In the genomic region with DNA sequence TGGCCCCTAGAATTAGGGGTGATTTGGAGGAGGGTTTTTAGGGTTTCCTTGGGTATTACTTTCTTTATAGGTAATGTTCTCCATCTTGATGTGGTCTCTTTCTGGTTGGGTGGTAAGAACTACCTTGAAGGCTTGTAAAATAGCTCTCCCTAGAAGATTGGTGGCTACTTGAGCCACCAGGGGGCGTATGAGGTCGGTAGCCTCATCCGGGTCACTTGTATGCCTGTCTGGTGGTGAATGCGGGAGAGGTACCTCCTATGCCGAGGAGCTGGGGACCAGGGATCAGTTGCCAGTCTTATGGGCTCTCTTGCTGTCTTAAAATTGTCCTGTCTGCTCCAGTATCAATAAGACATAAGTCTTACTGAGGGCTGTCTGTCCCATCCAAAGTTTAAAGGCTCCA, we compare ENCODE assay signal across 8 mouse cellular contexts. TPM values are rescaled to one million over a fixed set of nuclear protein-coding genes. Genes with fewer than 3 reads are reported as not detected.
DNase-seq lines count a peak whose midpoint lies in the region; ATAC-seq lines count a peak whose summit lies in the region.

No protein-coding gene starts in this region.

- no peak overlapping the region for H3K4me2 ChIP-seq in heart, embryonic 12.5 days

- peaks cover 28% of the 10 kb centered on the region for H3K27me3 ChIP-seq in heart, embryonic 12.5 days (replicated peaks)

- ATAC-seq in heart, embryonic 12.5 days (ENCODE audit: insufficient number of reproducible peaks, low FRiP score) = no peak
- 0 out of 2 replicates have a peak, but pooled peaks have one; percentile 33 for ATAC-seq in erythroblast, adult 5-6 weeks (replicated peaks; ENCODE audit: low FRiP score, poor library complexity, severe bottlenecking)

- 0 out of 2 replicates have a peak, but pooled peaks cover 10% of the 10 kb centered on the region for H3K4me1 ChIP-seq in heart, embryonic 12.5 days (replicated peaks)

- H3K27ac ChIP-seq in heart, embryonic 12.5 days (ENCODE audit: poor library complexity, severe bottlenecking) = no peak overlapping the region

- no peaks in the 10 kb centered on the region for H3K36me3 ChIP-seq in heart, embryonic 12.5 days

- peak; percentile 58 to 78 for DNase-seq in heart, adult 18-20 months
- peak; percentile 66 for DNase-seq in urinary bladder, postnatal 14 days (ENCODE audit: low spot score)
- DNase-seq in urinary bladder, postnatal 10 days (ENCODE audit: low spot score) = no peak
- peak; percentile 53 to 71 for DNase-seq in lung, adult 18-20 months
- DNase-seq in thymus, postnatal 36 days = peak; percentile 50 to 55
- no peak for DNase-seq in left cerebral cortex, adult 8-10 months (ENCODE audit: low spot score in 2 of 2)

- no peak overlapping the region for H3K9ac ChIP-seq in heart, embryonic 12.5 days

- WGBS in heart, embryonic 12.5 days = 20% methylated on average over 5 of the region's 5 CpGs

- H3K9me3 ChIP-seq in heart, embryonic 12.5 days (replicated peaks) = no peaks in the 10 kb centered on the region

- no peak overlapping the region for H3K4me3 ChIP-seq in heart, embryonic 12.5 days

RNA-seq across cellular contexts. Expression of a gene that starts 7.2 kb away (rescaled TPM):
- total RNA-seq in heart, adult 18-20 months (2021) = 1 to 10 TPM; 1.4 to 2.0 TPM
- polyA plus RNA-seq in heart, embryonic 12.5 days (2016; fragmentation: Nextera tagmentation; extraction: Ambion mirVana) = 1.0 and 1.1 TPM in 2 replicates
- not detected in 2 replicates for total RNA-seq in erythroblast, adult 5-6 weeks (2015; ENCODE audit: low replicate concordance)
- 0.60 TPM in 1 of 2 replicates, not detected in the other for total RNA-seq in erythroblast, adult 5-6 weeks (2017; ENCODE audit: low replicate concordance)
- not detected for total RNA-seq in left cerebral cortex, adult 8-10 months (2022)

RNA-seq across cellular contexts. Expression of a gene that starts 9.1 kb away (rescaled TPM):
- 1 to 10 TPM; 1.6 to 2.5 TPM for total RNA-seq in heart, adult 18-20 months (2021)
- polyA plus RNA-seq in heart, embryonic 12.5 days (2016; fragmentation: Nextera tagmentation; extraction: Ambion mirVana) = 0.65 and 0.71 TPM in 2 replicates
- total RNA-seq in erythroblast, adult 5-6 weeks (2015; ENCODE audit: low replicate concordance) = 5.4 and 9.0 TPM in 2 replicates
- 0.98 and 2.3 TPM in 2 replicates for total RNA-seq in erythroblast, adult 5-6 weeks (2017; ENCODE audit: low replicate concordance)
- total RNA-seq in left cerebral cortex, adult 8-10 months (2022) = 1 to 10 TPM in 1 of 4 experiments, under 1 TPM in 3; 0.55 to 1.3 (median 0.87) TPM

RNA-seq across cellular contexts. Expression of a gene that starts 16.4 kb away (rescaled TPM):
- 10 to 100 TPM; 29.9 to 35.7 TPM for total RNA-seq in heart, adult 18-20 months (2021)
- polyA plus RNA-seq in heart, embryonic 12.5 days (2016; fragmentation: Nextera tagmentation; extraction: Ambion mirVana) = 76.0 and 78.6 TPM in 2 replicates
- 6.3 and 10.9 TPM in 2 replicates for total RNA-seq in erythroblast, adult 5-6 weeks (2015; ENCODE audit: low replicate concordance)
- total RNA-seq in erythroblast, adult 5-6 weeks (2017; ENCODE audit: low replicate concordance) = 6.3 and 13.8 TPM in 2 replicates
- 100 to 1,000 TPM; 211 to 248 (median 234) TPM for total RNA-seq in left cerebral cortex, adult 8-10 months (2022)

RNA-seq across cellular contexts. Expression of a gene that starts 30.9 kb away (rescaled TPM):
- 10 to 100 TPM; 15.4 to 28.2 TPM for total RNA-seq in heart, adult 18-20 months (2021)
- polyA plus RNA-seq in heart, embryonic 12.5 days (2016; fragmentation: Nextera tagmentation; extraction: Ambion mirVana) = 138 and 142 TPM in 2 replicates
- 3.8 and 6.1 TPM in 2 replicates for total RNA-seq in erythroblast, adult 5-6 weeks (2015; ENCODE audit: low replicate concordance)
- total RNA-seq in erythroblast, adult 5-6 weeks (2017; ENCODE audit: low replicate concordance) = 1.4 and 7.7 TPM in 2 replicates
- total RNA-seq in left cerebral cortex, adult 8-10 months (2022) = 10 to 100 TPM; 54.5 to 60.3 (median 56.5) TPM

RNA-seq across cellular contexts. Expression of a gene that starts 35.1 kb away (rescaled TPM):
- 10 to 100 TPM; 40.5 to 41.1 TPM for total RNA-seq in heart, adult 18-20 months (2021)
- 32.1 and 35.6 TPM in 2 replicates for polyA plus RNA-seq in heart, embryonic 12.5 days (2016; fragmentation: Nextera tagmentation; extraction: Ambion mirVana)
- total RNA-seq in erythroblast, adult 5-6 weeks (2015; ENCODE audit: low replicate concordance) = 1.2 and 5.9 TPM in 2 replicates
- total RNA-seq in erythroblast, adult 5-6 weeks (2017; ENCODE audit: low replicate concordance) = 0.28 and 1.4 TPM in 2 replicates
- 10 to 100 TPM; 11.2 to 17.0 (median 13.4) TPM for total RNA-seq in left cerebral cortex, adult 8-10 months (2022)

Comparison
In these comparisons a context has a peak if more than half of its experiments do, and no peak if none do; other contexts are left out.
1. DNase-seq: peak in heart, adult 18-20 months (2 of 2), urinary bladder, postnatal 14 days (single experiment), lung, adult 18-20 months (2 of 2) and thymus, postnatal 36 days (2 of 2); none in urinary bladder, postnatal 10 days (single experiment) and left cerebral cortex, adult 8-10 months (0 of 2).
2. RNA of a gene that starts 16.4 kb away (total RNA-seq): 211 to 248 TPM in left cerebral cortex, adult 8-10 months; 29.9 to 35.7 TPM in heart, adult 18-20 months and 6.3 to 13.8 TPM in erythroblast, adult 5-6 weeks; every median in the first group is over 4 times any median in the second.